Mouse (Mus musculus) stomach, postnatal 0 days (tissue): ENCODE results near the gene Vmn1r158.
"Not testable (repeated sequence)": the region's sequence is repeated elsewhere in the genome, so short reads cannot be mapped to it uniquely, and the experiment has no call there.

Experiments used
- CTCF ChIP-seq: IDR thresholded peaks from 2 replicates; pipeline ENCODE4 v1.5.1; 2016; ENCODE audit warnings: antibody characterized with exemption, low read depth, mild to moderate bottlenecking, moderate library complexity
- EP300 ChIP-seq: optimal IDR thresholded peaks from 2 replicates; pipeline ENCODE3; 2016; ENCODE audit warnings: antibody characterized with exemption

GRCm38 (mm10) chr7:22775981-22776380, 14.6 kb downstream of the Vmn1r158 start:
- TF ChIP-seq CTCF, EP300: not testable (repeated sequence)
